7 mouse cellular contexts compared by ENCODE assay signal in genomic region chr19:16955231-16955612, GRCm38 (mm10). TPM values are rescaled to one million over a fixed set of nuclear protein-coding genes. Genes with fewer than 3 reads are reported as not detected.
DNase-seq lines count a peak whose midpoint lies in the region; ATAC-seq and TF ChIP-seq lines count a peak whose summit lies in the region.

No protein-coding gene starts in this region.

- H3K27me3 ChIP-seq in kidney, embryonic 15.5 days: peaks cover 51% of the 10 kb centered on the region
- H3K27me3 ChIP-seq in kidney, adult 2 months (replicated peaks; ENCODE audit: control insufficient read depth, insufficient read depth, low read length): no peaks in the 10 kb centered on the region; the same call in 1 of the 2 replicates
- peaks cover 16% of the 10 kb centered on the region for H3K27me3 ChIP-seq in embryonic facial prominence, embryonic 14.5 days (replicated peaks; ENCODE audit: control insufficient read depth, insufficient read depth, low read length)
- peaks cover 55% of the 10 kb centered on the region for H3K27me3 ChIP-seq in hindbrain, embryonic 13.5 days
- peaks cover 21% of the 10 kb centered on the region; the same call in 1 of the 2 replicates for H3K27me3 ChIP-seq in neural tube, embryonic 12.5 days (replicated peaks)

- H3K27ac ChIP-seq in kidney, embryonic 15.5 days: no peak overlapping the region
- no peak overlapping the region for H3K27ac ChIP-seq in kidney, adult 2 months (ENCODE audit: insufficient read depth, low read depth, low read length)
- H3K27ac ChIP-seq in embryonic facial prominence, embryonic 14.5 days (replicated peaks; ENCODE audit: low read depth, low read length): no peak overlapping the region
- H3K27ac ChIP-seq in hindbrain, embryonic 13.5 days: 0 out of 2 replicates have a peak overlapping the region, but pooled peaks have one; percentile 3
- no peak overlapping the region for H3K27ac ChIP-seq in neural tube, embryonic 12.5 days

- H3K4me3 ChIP-seq in kidney, embryonic 15.5 days (replicated peaks): no peak overlapping the region
- H3K4me3 ChIP-seq in kidney, adult 2 months (ENCODE audit: insufficient read depth, low read depth, low read length): no peak overlapping the region
- H3K4me3 ChIP-seq in embryonic facial prominence, embryonic 14.5 days (ENCODE audit: low read depth, low read length): no peak overlapping the region
- H3K4me3 ChIP-seq in hindbrain, embryonic 13.5 days: peak overlapping the region; percentile 48
- peak overlapping the region; percentile 43 for H3K4me3 ChIP-seq in neural tube, embryonic 12.5 days

- no peak overlapping the region for H3K9ac ChIP-seq in kidney, embryonic 15.5 days
- no peak overlapping the region for H3K9ac ChIP-seq in embryonic facial prominence, embryonic 14.5 days (ENCODE audit: low read depth, low read length)
- H3K9ac ChIP-seq in hindbrain, embryonic 13.5 days: peak overlapping the region; percentile 68; the same call in 1 of the 2 replicates
- peak overlapping the region; percentile 26; the same call in 1 of the 2 replicates for H3K9ac ChIP-seq in neural tube, embryonic 12.5 days

- WGBS in kidney, embryonic 15.5 days: 55% methylated on average over 9 of the region's 9 CpGs
- 50% methylated on average over 9 of the region's 9 CpGs for WGBS in kidney, adult 2 months
- WGBS in embryonic facial prominence, embryonic 14.5 days: 55% methylated on average over 9 of the region's 9 CpGs
- 58% methylated on average over 9 of the region's 9 CpGs for WGBS in hindbrain, embryonic 13.5 days
- WGBS in neural tube, embryonic 12.5 days: 65% methylated on average over 9 of the region's 9 CpGs

- TF ChIP-seq CTCF in kidney, adult 2 months (conservative IDR thresholded peaks at IDR 0.05; ENCODE audit: insufficient read depth, insufficient read length, low read depth, low read length): no peak

- TF ChIP-seq POLR2A in kidney, adult 2 months (IDR thresholded peaks at IDR 0.05; ENCODE audit: low read depth, low read length): no peak

- 0 out of 2 replicates have a peak, but pooled peaks have one; percentile 2 for ATAC-seq in kidney, embryonic 15.5 days (replicated peaks; ENCODE audit: low FRiP score)
- no peak for ATAC-seq in embryonic facial prominence, embryonic 14.5 days (ENCODE audit: low read depth)
- no peak; the same call in 1 of the 2 replicates for ATAC-seq in hindbrain, embryonic 13.5 days (ENCODE audit: low FRiP score)
- no peak for ATAC-seq in neural tube, embryonic 12.5 days (ENCODE audit: low FRiP score, low read depth)

- no peaks in the 10 kb centered on the region for H3K9me3 ChIP-seq in kidney, embryonic 15.5 days (replicated peaks)
- no peaks in the 10 kb centered on the region for H3K9me3 ChIP-seq in embryonic facial prominence, embryonic 14.5 days (ENCODE audit: control insufficient read depth, low read length)
- no peaks in the 10 kb centered on the region for H3K9me3 ChIP-seq in hindbrain, embryonic 13.5 days
- H3K9me3 ChIP-seq in neural tube, embryonic 12.5 days: no peaks in the 10 kb centered on the region

- peak overlapping the region; percentile 81 for H3K4me2 ChIP-seq in kidney, embryonic 15.5 days
- peak overlapping the region; percentile 86 for H3K4me2 ChIP-seq in embryonic facial prominence, embryonic 14.5 days (ENCODE audit: low read depth, low read length)
- peak overlapping the region; percentile 93 for H3K4me2 ChIP-seq in hindbrain, embryonic 13.5 days
- peak overlapping the region; percentile 89 for H3K4me2 ChIP-seq in neural tube, embryonic 12.5 days (replicated peaks)

- H3K36me3 ChIP-seq in kidney, embryonic 15.5 days: no peaks in the 10 kb centered on the region
- H3K36me3 ChIP-seq in kidney, adult 2 months (ENCODE audit: control insufficient read depth, insufficient read depth, low read length): no peaks in the 10 kb centered on the region
- no peaks in the 10 kb centered on the region for H3K36me3 ChIP-seq in embryonic facial prominence, embryonic 14.5 days (ENCODE audit: control insufficient read depth, insufficient read depth, low read length)
- no peaks in the 10 kb centered on the region for H3K36me3 ChIP-seq in hindbrain, embryonic 13.5 days
- H3K36me3 ChIP-seq in neural tube, embryonic 12.5 days: no peaks in the 10 kb centered on the region

- peaks cover 14% of the 10 kb centered on the region for H3K4me1 ChIP-seq in kidney, embryonic 15.5 days
- H3K4me1 ChIP-seq in kidney, adult 2 months (ENCODE audit: control insufficient read depth, insufficient read depth, low read length): no peaks in the 10 kb centered on the region
- H3K4me1 ChIP-seq in embryonic facial prominence, embryonic 14.5 days (ENCODE audit: control insufficient read depth, insufficient read depth, low read length): peaks cover 9% of the 10 kb centered on the region
- peaks cover 16% of the 10 kb centered on the region for H3K4me1 ChIP-seq in hindbrain, embryonic 13.5 days (replicated peaks)
- H3K4me1 ChIP-seq in neural tube, embryonic 12.5 days: peaks cover 13% of the 10 kb centered on the region; the same call in 1 of the 2 replicates

- no peak for DNase-seq in kidney, adult 2 months
- DNase-seq in embryonic facial prominence, embryonic 14.5 days (ENCODE audit: low spot score): no peak
- DNase-seq in urinary bladder, postnatal 25 days (ENCODE audit: low spot score): no peak
- no peak for DNase-seq in right cerebral cortex, postnatal 36 days (ENCODE audit: low spot score in 2 of 2)

RNA-seq across cellular contexts. Expression of gene Prune2, which starts 0.7 kb away (rescaled TPM):
- 1.0 and 1.5 TPM in 2 replicates for polyA plus RNA-seq in kidney, embryonic 15.5 days (2015; fragmentation: Nextera tagmentation; extraction: Ambion mirVana)
- polyA plus RNA-seq in kidney, adult 2 months (2012; rRNA removed): 0.48 and 0.67 TPM in 2 replicates
- 5.8 and 5.9 TPM in 2 replicates for polyA plus RNA-seq in embryonic facial prominence, embryonic 14.5 days (2014; fragmentation: Nextera tagmentation; extraction: Ambion mirVana)
- polyA plus RNA-seq in hindbrain, embryonic 13.5 days (2015; fragmentation: Nextera tagmentation; extraction: Ambion mirVana): 5.5 and 6.2 TPM in 2 replicates
- polyA plus RNA-seq in neural tube, embryonic 12.5 days (2016; fragmentation: Nextera tagmentation; extraction: Ambion mirVana): 4.4 and 5.0 TPM in 2 replicates

Comparison
In these comparisons a context has a peak if more than half of its experiments do, and no peak if none do; other contexts are left out.
1. H3K4me3 ChIP-seq: peak in hindbrain, embryonic 13.5 days (single experiment) and neural tube, embryonic 12.5 days (single experiment); none in kidney, embryonic 15.5 days (single experiment), kidney, adult 2 months (single experiment) and embryonic facial prominence, embryonic 14.5 days (single experiment).
2. H3K9ac ChIP-seq: peak in hindbrain, embryonic 13.5 days (single experiment) and neural tube, embryonic 12.5 days (single experiment); none in kidney, embryonic 15.5 days (single experiment) and embryonic facial prominence, embryonic 14.5 days (single experiment).
3. Peak in every context shown above with its lines, with median percentiles within 50 percentile points of each other: H3K4me2 ChIP-seq.